Mouse (Mus musculus) CH12.LX (cell line): ENCODE measurements around the gene A730049H05Rik.

ENCODE experiments used
- CTCF ChIP-seq, 2 experiments: IDR thresholded peaks in 1 of 2; conservative IDR thresholded peaks in 1 of 2; 2 replicates each; pipeline ENCODE4 v1.5.1; 2011 to 2012; ENCODE audit warnings: low read depth in 2 of 2, low read length in 2 of 2, improper control_type of control experiment in 1 of 2, inconsistent platforms in 1 of 2, mild to moderate bottlenecking in 1 of 2, moderate library complexity in 1 of 2
- HCFC1 ChIP-seq: IDR thresholded peaks from 2 replicates; pipeline ENCODE4 v1.6.1; 2012; ENCODE audit warnings: low read depth, mild to moderate bottlenecking, inconsistent platforms, low read length, improper control_type of control experiment

DNA sequence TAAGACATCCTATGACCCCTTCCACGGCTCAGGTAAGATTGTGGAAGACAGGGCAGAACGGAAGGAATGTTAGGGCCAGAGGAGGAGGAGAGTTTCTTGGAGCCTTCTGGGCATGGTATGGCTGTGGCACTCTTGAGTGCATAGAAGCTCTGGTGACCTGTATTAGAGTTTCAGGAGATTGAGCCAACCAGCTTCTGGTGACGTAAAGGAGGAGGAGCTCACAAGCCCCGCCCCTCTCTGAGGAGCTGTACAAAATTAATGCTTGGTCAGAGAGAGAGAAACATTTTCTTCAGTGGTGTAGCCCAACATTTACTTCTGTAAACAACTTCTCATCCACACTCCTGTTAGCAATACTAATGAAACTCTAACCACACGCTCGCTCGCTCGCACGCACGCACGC, 13.9 kb upstream of the A730049H05Rik start:
- TF ChIP-seq HCFC1: no peak
- no peak for TF ChIP-seq CTCF (conservative IDR thresholded peaks at IDR 0.05 in 1 of 2, IDR thresholded peaks at IDR 0.05 in 1 of 2; ENCODE audit: low read depth in 2 of 2, low read length in 2 of 2)
